Mouse (Mus musculus): ENCODE data around the gene Col5a1.

Col5a1 gene

GRCm38 (mm10) chr2:28037505-28038390 lies 151.5 kb downstream of the Col5a1 start:
- no peak for DNase-seq (ENCODE audit: low spot score)

GRCm38 (mm10) chr2:28038391-28039096 lies 152.3 kb downstream of the Col5a1 start:
- DNase-seq (ENCODE audit: low spot score) = no peak

GRCm38 (mm10) chr2:28039647-28040325 lies 153.6 kb downstream of the Col5a1 start:
- DNase-seq (ENCODE audit: low spot score) = no peak

- DNase-seq (ENCODE audit: low spot score) = no peak
These were observed 154.2 kb downstream of the Col5a1 start for GRCm38 (mm10) chr2:28040466-28040865.

- no peak for DNase-seq (ENCODE audit: low spot score)
These were observed 158.8 kb downstream of the Col5a1 start for GRCm38 (mm10) chr2:28044920-28045598.

GRCm38 (mm10) chr2:28046311-28046710 lies 160.1 kb downstream of the Col5a1 start:
- no peak for DNase-seq (ENCODE audit: low spot score)

- no peak for DNase-seq (ENCODE audit: low spot score)
These were observed 160.9 kb downstream of the Col5a1 start for GRCm38 (mm10) chr2:28047092-28047491.

- DNase-seq (ENCODE audit: low spot score) = no peak
These were observed 173.7 kb downstream of the Col5a1 start for GRCm38 (mm10) chr2:28059922-28060321.

- no peak for DNase-seq (ENCODE audit: low spot score)
These were observed 177.6 kb downstream of the Col5a1 start for GRCm38 (mm10) chr2:28063711-28064338.

GRCm38 (mm10) chr2:28064339-28065080 lies 178.3 kb downstream of the Col5a1 start:
- DNase-seq (ENCODE audit: low spot score) = no peak

GRCm38 (mm10) chr2:28065081-28065651 lies 178.9 kb downstream of the Col5a1 start:
- DNase-seq (ENCODE audit: low spot score) = no peak

- no peak for DNase-seq (ENCODE audit: low spot score)
These were observed 180.5 kb downstream of the Col5a1 start for GRCm38 (mm10) chr2:28066686-28067085.

- no peak for DNase-seq (ENCODE audit: low spot score)
These were observed 180.9 kb downstream of the Col5a1 start for GRCm38 (mm10) chr2:28067175-28067574.

GRCm38 (mm10) chr2:28067821-28068536 lies 181.8 kb downstream of the Col5a1 start:
- DNase-seq (ENCODE audit: low spot score) = no peak

GRCm38 (mm10) chr2:28068537-28068878 lies 182.3 kb downstream of the Col5a1 start:
- no peak for DNase-seq (ENCODE audit: low spot score)

- no peak for DNase-seq (ENCODE audit: low spot score)
These were observed 189.5 kb downstream of the Col5a1 start for GRCm38 (mm10) chr2:28075616-28076187.

- no peak for DNase-seq (ENCODE audit: low spot score)
These were observed 198.5 kb downstream of the Col5a1 start, which contains the start of gene Fcnb for GRCm38 (mm10) chr2:28084768-28085167. TSS of gene Fcnb (minus strand) at chr2:28084885.

GRCm38 (mm10) chr2:28086112-28086511 lies 199.9 kb downstream of the Col5a1 start:
- DNase-seq (ENCODE audit: low spot score) = no peak

- DNase-seq (ENCODE audit: low spot score) = no peak
These were observed 202.9 kb downstream of the Col5a1 start for GRCm38 (mm10) chr2:28089095-28089494.
